14 mouse cellular contexts compared by ENCODE assay signal in genomic region chr3:85311176-85311575, GRCm38 (mm10).
"Had no signal": no experiment of that assay in that cellular context is flagged by ENCODE, and none has a peak within 500 bp of the region (broad histone marks: within the 10 kb centered on the region; RNA-seq: fewer than 3 reads in every experiment).

No protein-coding gene starts in this region.

- H3K4me3 ChIP-seq: kidney, embryonic 15.5 days; limb, embryonic 15.5 days; liver, embryonic 12.5 days; midbrain, embryonic 15.5 days; neural tube, embryonic 12.5 days had no signal

- H3K4me1 ChIP-seq: liver, embryonic 12.5 days had no signal

- H3K27ac ChIP-seq: kidney, embryonic 15.5 days; limb, embryonic 15.5 days; liver, embryonic 12.5 days; macrophage; midbrain, embryonic 15.5 days; neural tube, embryonic 12.5 days had no signal

- DNase-seq: kidney, postnatal 14 days; layer of hippocampus, postnatal 36 days; lung, embryonic 14.5 days; lung, postnatal 10 days; right cerebral cortex, postnatal 4 days; spleen, adult 18-20 months; thymus, adult 18-20 months; thymus, postnatal 14 days had no signal

- H3K27me3 ChIP-seq: kidney, embryonic 15.5 days; limb, embryonic 15.5 days; liver, embryonic 12.5 days; midbrain, embryonic 15.5 days; neural tube, embryonic 12.5 days had no signal

- H3K36me3 ChIP-seq: kidney, embryonic 15.5 days; limb, embryonic 15.5 days; liver, embryonic 12.5 days; midbrain, embryonic 15.5 days; neural tube, embryonic 12.5 days had no signal
